Mouse (Mus musculus) olfactory bulb, adult 2 months (tissue): ENCODE measurements around the gene Ccdc12. TPM values are rescaled to one million over a fixed set of nuclear protein-coding genes. Genes with fewer than 3 reads are reported as not detected.

Experiments
- H3K27ac ChIP-seq: fragments of 200-500 bp; 2 replicates; pipeline ENCODE4 v1.5.1; 2012; ENCODE audit warnings: low read depth, low read length; ENCODE audit not compliant: insufficient read depth
- H3K4me1 ChIP-seq: fragments of 200-500 bp; 2 replicates; pipeline ENCODE4 v1.6.1; 2012; ENCODE audit warnings: low read length; ENCODE audit not compliant: control insufficient read depth, insufficient read depth
- H3K4me3 ChIP-seq: fragments of 200-500 bp; 2 replicates; pipeline ENCODE4 v1.5.1; 2012; ENCODE audit warnings: mild to moderate bottlenecking, low read depth, low read length, moderate library complexity; ENCODE audit not compliant: insufficient read depth
- CTCF ChIP-seq: fragments of 200-500 bp; IDR thresholded peaks from 2 replicates; pipeline ENCODE4 v1.5.1; 2012; ENCODE audit warnings: low read depth, mild to moderate bottlenecking, low read length, moderate library complexity; ENCODE audit not compliant: insufficient read depth
- POLR2A ChIP-seq: fragments of 200-500 bp; IDR thresholded peaks from 2 replicates; pipeline ENCODE4 v1.6.1; 2012; ENCODE audit warnings: mild to moderate bottlenecking, low read depth, low read length, moderate library complexity; ENCODE audit not compliant: insufficient read depth
- WGBS: fragments of 180-500 bp; shearing (Covaris S2); methylation state at CpG from one replicate; pipeline ENCODE4 v1.1.7; 2018; 5-methylcytosine and 5-hydroxymethylcytosine counted together
- polyA plus RNA-seq: library from polyadenylated mRNA; stranded (reverse); fragments of >200 nt; gene quantifications from 2 replicates; pipeline ENCODE4 v1.2.4, GENCODE M21; 2012; ENCODE audit warnings: low replicate concordance; ENCODE audit not compliant: missing spikeins, insufficient read depth, insufficient read length

Ccdc12 gene
- polyA plus RNA-seq, 1 experiment: not detected

DNA sequence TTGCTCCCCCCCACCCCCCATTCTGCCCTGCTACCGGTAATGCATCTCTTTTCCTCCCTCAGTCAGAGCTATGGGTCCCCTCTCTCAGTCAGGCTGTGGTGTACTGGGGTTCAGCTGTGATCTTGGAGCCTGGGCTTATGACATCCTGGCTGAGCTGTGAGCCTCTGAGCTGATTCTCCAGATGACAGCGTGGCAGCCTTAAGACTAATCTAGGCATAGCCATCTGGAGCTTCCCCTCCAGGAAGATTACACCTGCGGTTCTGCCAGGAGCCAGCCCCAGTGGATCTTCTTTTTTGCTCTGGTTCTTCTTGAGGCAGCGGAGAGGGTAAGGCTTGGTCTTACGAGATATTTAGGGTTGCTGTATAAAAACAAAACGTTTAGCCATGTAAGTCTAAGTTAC, 55.7 kb downstream of the Ccdc12 start:
- no peak overlapping the region for H3K4me3 ChIP-seq
- H3K4me1 ChIP-seq: peaks cover 8% of the 10 kb centered on the region
- H3K27ac ChIP-seq: no peak overlapping the region
- TF ChIP-seq POLR2A (no peak), CTCF (no peak)
- WGBS: 86% methylated on average over 6 of the region's 6 CpGs

DNA sequence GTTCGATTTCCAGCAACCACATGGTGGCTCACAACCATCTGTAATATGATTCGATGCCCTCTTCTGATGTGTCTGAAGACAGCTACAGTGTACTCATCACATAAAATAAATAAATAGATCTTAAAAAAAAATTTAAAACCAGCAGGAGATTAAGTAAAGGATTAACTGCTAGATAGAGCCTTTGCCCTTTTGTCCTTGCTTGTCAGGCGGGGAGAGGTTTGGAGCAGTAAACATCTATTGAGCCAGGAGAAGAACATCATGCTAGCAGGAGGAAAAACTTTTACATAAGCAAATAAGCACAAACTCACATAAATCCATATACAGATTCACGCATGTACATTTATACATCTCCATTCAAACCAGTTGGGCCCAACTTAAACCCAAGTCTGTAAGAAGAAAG, 56.2 kb downstream of the Ccdc12 start:
- WGBS: 93% methylated on average over 4 of the region's 4 CpGs
- Histone ChIP-seq H3K4me1 (peaks cover 8% of the 10 kb centered on the region), H3K27ac (no peak overlapping the region), H3K4me3 (no peak overlapping the region)
- no peak for TF ChIP-seq CTCF

DNA sequence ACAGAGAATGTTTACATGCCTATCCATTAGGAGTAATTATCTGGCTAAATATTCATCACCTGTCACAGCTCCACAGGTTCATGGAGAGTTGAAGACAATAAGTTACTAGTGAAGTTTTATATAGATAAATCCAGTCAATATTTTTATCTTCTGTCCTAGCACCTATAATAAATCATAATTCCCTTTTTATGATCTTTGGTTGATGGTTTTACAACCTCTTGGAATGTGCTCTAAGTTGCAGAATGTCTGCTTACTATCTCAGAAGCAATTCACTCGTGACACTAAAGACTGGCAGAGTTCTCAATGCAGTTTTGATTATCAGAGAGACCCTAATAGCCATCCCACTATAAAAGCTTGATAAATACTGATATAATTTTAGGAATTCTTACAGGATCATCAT, 57.1 kb downstream of the Ccdc12 start:
- no peak overlapping the region for H3K4me3 ChIP-seq
- H3K27ac ChIP-seq: no peak overlapping the region
- 89% methylated on average over 1 of the region's 1 CpGs for WGBS
- TF ChIP-seq CTCF: no peak
- H3K4me1 ChIP-seq: peaks cover 3% of the 10 kb centered on the region

DNA sequence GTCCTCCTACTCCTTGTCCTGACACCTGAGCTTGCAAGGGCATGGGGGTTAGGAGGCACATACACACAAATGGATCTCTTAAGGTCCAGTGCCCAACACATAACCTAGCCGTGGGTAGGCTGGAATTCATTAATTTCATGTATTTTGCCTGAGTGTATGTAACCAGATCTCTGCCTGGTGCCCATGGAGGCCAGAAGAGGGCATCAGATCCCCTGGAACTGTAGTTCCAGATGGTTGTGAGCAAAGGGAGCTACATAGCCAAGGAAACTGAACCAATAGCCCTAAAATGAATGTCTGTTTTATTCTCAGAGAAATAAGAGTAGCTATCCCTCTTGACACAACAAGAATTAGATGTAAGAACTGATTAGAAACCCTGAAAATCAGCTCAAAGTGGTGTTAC, 59.1 kb downstream of the Ccdc12 start:
- WGBS: 52% methylated on average over 1 of the region's 1 CpGs
- H3K27ac ChIP-seq: no peak overlapping the region
- H3K4me3 ChIP-seq: no peak overlapping the region
- H3K4me1 ChIP-seq: no peaks in the 10 kb centered on the region
- TF ChIP-seq POLR2A: no peak
- TF ChIP-seq CTCF: no peak

DNA sequence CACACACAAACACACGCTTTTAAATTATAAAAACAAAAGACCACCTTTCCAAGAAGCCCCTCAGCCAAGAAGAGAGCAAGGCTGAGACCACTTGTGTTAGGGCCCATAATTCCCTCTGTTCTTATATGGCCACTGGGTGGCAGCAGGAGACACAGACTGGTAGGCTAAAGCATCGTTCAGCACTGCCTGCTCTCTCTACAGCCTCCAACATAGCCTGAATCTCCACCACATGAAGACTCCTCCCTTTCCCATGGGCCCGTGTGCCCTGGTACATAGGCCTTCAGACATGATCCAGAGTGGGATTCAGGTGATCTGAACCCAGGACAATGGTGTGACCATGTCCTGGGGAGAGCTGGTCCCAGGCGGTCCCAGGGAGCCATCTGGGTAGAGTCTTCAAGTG, 60.5 kb downstream of the Ccdc12 start:
- H3K27ac ChIP-seq: no peak overlapping the region
- no peak overlapping the region for H3K4me3 ChIP-seq
- WGBS: 30% methylated on average over 4 of the region's 4 CpGs
- TF ChIP-seq POLR2A (no peak), CTCF (no peak)
- no peaks in the 10 kb centered on the region for H3K4me1 ChIP-seq

DNA sequence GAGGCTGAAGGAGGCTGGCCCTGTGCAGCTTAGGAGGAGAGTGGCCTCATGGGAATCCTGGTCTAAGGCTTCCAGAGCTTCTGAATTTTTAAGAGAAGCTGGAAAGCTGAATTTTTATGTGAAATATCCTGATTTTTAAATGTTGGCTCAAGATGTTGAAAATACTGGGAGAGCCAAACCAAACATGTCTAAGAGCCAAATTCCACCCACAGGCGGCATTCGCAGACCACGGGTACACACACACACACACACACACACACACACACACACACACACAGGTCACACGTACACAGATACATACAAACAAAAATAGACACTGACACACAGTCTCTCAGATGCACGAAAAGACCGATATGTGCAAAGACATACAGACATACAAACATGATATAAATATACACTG, 61.8 kb downstream of the Ccdc12 start:
- H3K4me3 ChIP-seq: no peak overlapping the region
- no peak for TF ChIP-seq POLR2A
- TF ChIP-seq CTCF: no peak
- 89% methylated on average over 6 of the region's 6 CpGs for whole genome bisulfite sequencing
- H3K27ac ChIP-seq: no peak overlapping the region
- no peaks in the 10 kb centered on the region for H3K4me1 ChIP-seq

DNA sequence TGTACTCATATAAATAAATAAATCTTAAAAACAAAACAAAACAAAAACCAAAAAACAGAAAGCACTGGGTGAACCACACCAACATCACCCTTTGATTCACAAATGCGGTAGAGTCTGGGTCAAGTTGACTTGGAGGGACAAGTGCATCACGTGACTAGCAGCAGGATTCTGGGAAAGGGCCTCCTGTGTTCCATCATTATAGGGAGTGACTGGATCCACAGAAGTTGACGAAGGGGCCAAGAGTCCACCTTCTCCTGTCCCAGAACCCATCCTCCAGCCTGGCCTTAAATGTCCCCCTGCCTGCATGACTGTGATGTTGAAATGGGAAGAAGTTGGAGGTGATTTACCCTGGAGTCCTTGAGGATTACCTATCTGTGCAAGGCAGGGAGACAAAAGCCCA, 62.5 kb downstream of the Ccdc12 start:
- 85% methylated on average over 3 of the region's 3 CpGs for WGBS
- Histone ChIP-seq H3K4me1 (no peaks in the 10 kb centered on the region), H3K27ac (no peak overlapping the region), H3K4me3 (no peak overlapping the region)
- no peak for TF ChIP-seq POLR2A
- no peak for TF ChIP-seq CTCF

DNA sequence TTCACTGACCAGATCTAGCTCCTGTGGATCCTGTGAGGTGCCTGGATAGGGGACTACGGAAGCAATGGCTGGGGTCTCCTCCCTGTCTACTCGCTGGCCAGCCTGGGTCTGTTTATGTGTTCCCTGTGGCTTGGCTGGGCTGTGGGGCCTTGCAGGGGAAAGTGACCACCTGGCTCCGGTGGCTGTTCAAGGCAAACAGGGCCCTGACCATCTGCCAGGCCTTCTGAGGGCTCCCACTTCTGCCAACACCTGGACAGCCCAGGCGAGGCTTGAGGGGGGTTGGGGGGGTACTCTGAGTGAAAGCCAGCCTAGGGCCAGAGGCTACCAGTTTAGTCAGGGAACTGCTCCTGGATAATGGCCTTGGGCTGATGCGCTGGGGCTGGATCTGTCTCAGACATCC, 63.7 kb downstream of the Ccdc12 start:
- Histone ChIP-seq H3K4me1 (peaks cover under 1% of the 10 kb centered on the region; the same call in 1 of the 2 replicates), H3K4me3 (no peak overlapping the region), H3K27ac (no peak overlapping the region)
- 80% methylated on average over 5 of the region's 5 CpGs for WGBS
- no peak for TF ChIP-seq POLR2A
- no peak for TF ChIP-seq CTCF

DNA sequence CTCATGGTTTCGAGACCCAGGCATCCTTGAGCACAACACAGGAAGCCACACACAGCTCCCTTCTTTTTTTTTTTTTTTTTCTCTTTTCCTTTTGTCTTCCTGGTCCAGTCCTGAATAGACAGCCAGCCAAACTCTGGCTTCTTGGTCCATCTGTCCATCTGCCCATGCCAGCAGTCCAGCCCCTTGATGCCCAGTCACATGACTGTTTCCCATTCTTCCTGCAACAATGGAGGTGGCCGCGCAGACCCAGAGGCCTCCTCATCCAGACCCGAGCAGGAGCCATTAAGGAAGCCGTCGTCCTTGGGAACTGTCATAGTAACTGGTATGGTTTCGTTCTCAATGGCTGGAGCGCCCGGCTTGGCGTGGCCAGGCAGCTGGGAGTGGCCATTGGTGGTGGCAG, 65.8 kb downstream of the Ccdc12 start:
- no peak for TF ChIP-seq POLR2A
- no peak for TF ChIP-seq CTCF
- no peak overlapping the region for H3K4me3 ChIP-seq
- H3K4me1 ChIP-seq: peaks cover 21% of the 10 kb centered on the region
- no peak overlapping the region for H3K27ac ChIP-seq
- 85% methylated on average over 10 of the region's 10 CpGs for WGBS

DNA sequence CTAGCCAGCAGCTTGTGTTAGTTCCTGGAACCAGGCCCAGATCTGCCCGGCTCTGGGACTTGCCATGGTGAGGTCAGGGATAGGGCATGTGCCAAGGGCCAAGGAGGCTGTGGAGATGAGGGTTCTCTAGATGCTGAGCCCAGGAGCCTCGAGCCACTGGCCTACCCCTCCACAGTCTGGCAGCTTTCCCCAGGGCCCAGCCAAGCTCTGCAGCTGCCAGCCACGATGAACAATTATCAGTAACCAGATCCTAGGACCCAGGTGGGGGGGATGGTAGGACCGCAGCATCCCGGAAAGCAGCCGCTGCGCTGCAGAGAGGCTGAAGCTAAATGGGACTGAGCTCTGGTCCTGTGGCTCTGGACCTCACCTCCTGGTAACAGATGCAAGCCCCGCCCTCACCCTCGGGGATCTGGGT, 69.4 kb downstream of the Ccdc12 start:
- 14% methylated on average over 9 of the region's 9 CpGs for WGBS
- Histone ChIP-seq H3K4me3 (no peak overlapping the region), H3K27ac (no peak overlapping the region), H3K4me1 (peaks cover 28% of the 10 kb centered on the region)
- TF ChIP-seq POLR2A (no peak), CTCF (no peak)

DNA sequence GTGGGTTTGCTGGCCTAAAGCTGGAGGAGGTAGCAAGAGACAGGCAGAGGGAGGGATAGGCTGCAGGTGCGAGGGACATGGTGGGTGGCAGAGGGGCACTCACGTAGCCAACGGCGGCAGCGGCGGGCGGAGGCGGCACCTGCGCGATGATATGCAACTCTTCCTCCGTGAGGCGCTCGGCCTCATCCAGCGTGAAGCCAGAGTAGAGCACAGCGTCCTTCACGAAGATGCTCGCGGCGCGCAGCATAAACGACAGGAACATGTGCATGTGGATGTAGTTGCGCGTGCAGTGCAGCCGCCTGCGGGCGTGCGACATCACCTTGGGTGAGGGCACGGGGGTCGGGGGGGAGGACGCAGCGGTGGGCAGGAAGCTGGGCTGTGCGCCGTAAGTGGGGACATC, 70.6 kb downstream of the Ccdc12 start:
- 18% methylated on average over 32 of the region's 33 CpGs for WGBS
- Histone ChIP-seq H3K27ac (no peak overlapping the region), H3K4me3 (peak overlapping the region; percentile 28), H3K4me1 (peaks cover 28% of the 10 kb centered on the region)
- no peak for TF ChIP-seq POLR2A
- TF ChIP-seq CTCF: no peak
